ENCODE assay signal across 16 mouse cellular contexts in the genomic region with DNA sequence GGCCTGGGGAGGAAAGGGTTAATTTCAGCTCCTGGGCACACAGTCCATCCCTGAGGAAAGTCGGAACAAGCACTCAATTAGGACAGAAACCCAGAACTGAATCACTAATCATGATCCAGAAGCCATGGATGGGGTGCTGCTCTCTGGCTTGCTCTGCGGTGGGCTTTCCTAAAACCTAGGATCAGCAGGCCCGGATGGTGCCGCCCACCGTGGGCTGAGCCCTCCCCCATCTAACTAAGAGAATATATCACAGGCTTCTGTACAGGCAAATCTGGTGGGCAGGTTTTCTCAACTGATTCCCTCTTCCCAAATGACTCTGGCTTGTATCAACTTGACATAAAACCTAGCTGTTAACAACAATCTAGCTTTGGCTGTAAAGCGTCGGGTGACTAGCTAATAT. TPM values are rescaled to one million over a fixed set of nuclear protein-coding genes. Genes with fewer than 3 reads are reported as not detected.
DNase-seq lines count a peak whose midpoint lies in the region; ATAC-seq and TF ChIP-seq lines count a peak whose summit lies in the region.
"Had no signal": no experiment of that assay in that cellular context is flagged by ENCODE, and none has a peak within 500 bp of the region (broad histone marks: within the 10 kb centered on the region; RNA-seq: fewer than 3 reads in every experiment).

No protein-coding gene starts in this region.

- H3K79me2 ChIP-seq in C2C12 (ENCODE audit: control insufficient read depth, insufficient read depth): no peaks in the 10 kb centered on the region

- no peaks in the 10 kb centered on the region for H3K79me3 ChIP-seq in C2C12 (ENCODE audit: low read depth)

- WGBS in heart, embryonic 16.5 days: 46% methylated on average over 7 of the region's 7 CpGs
- WGBS in heart, embryonic 11.5 days (ENCODE audit: insufficient replicate concordance): 49% methylated on average over 7 of the region's 7 CpGs
- WGBS in limb, embryonic 15.5 days: 26% methylated on average over 7 of the region's 7 CpGs
- 69% methylated on average over 7 of the region's 7 CpGs for WGBS in lung, adult 2 months

- ATAC-seq in heart, embryonic 16.5 days (replicated peaks; ENCODE audit: extremely low read depth, insufficient read depth, low FRiP score): no peak
- no peak for ATAC-seq in heart, embryonic 11.5 days (replicated peaks; ENCODE audit: insufficient number of reproducible peaks, low FRiP score, low TSS enrichment)
- ATAC-seq in limb, embryonic 15.5 days (ENCODE audit: insufficient number of reproducible peaks, low FRiP score, low TSS enrichment, low read depth): no peak

- no peaks in the 10 kb centered on the region for H3K36me3 ChIP-seq in heart, embryonic 16.5 days (ENCODE audit: control insufficient read depth, insufficient read depth)
- no peaks in the 10 kb centered on the region for H3K36me3 ChIP-seq in heart, embryonic 11.5 days (ENCODE audit: control insufficient read depth, insufficient read depth, low read length)
- no peaks in the 10 kb centered on the region for H3K36me3 ChIP-seq in C2C12 (ENCODE audit: control insufficient read depth, insufficient read depth)
- no peaks in the 10 kb centered on the region for H3K36me3 ChIP-seq in limb, embryonic 15.5 days

- no peak overlapping the region for H3K4me3 ChIP-seq in heart, embryonic 16.5 days (ENCODE audit: low read length)
- H3K4me3 ChIP-seq in heart, embryonic 11.5 days (ENCODE audit: low read depth, low read length): no peak overlapping the region
- no peak overlapping the region for H3K4me3 ChIP-seq in C2C12 (ENCODE audit: insufficient read depth, poor library complexity, severe bottlenecking)
- H3K4me3 ChIP-seq in limb, embryonic 15.5 days: no peak overlapping the region
- no peak overlapping the region for H3K4me3 ChIP-seq in lung, adult 2 months (replicated peaks; ENCODE audit: extremely low read depth, low read depth, low read length)
- H3K4me3 ChIP-seq: erythroblast, embryonic 14.5 days; forebrain, embryonic 15.5 days; gastrocnemius, adult 2 months had no signal

- TF ChIP-seq POLR2A in lung, adult 2 months (IDR thresholded peaks at IDR 0.05; ENCODE audit: borderline replicate concordance, extremely low read depth, low read depth, low read length): no peak

- H3K9ac ChIP-seq in heart, embryonic 16.5 days (ENCODE audit: low read length): 0 out of 2 replicates have a peak overlapping the region, but pooled peaks have one; percentile 25
- H3K9ac ChIP-seq in heart, embryonic 11.5 days (ENCODE audit: low read depth, low read length): no peak overlapping the region
- no peak overlapping the region for H3K9ac ChIP-seq in limb, embryonic 15.5 days
- H3K9ac ChIP-seq: forebrain, embryonic 15.5 days; hindbrain, embryonic 14.5 days; liver, embryonic 14.5 days had no signal

- H3K27me3 ChIP-seq in heart, embryonic 16.5 days (ENCODE audit: control insufficient read depth, insufficient read depth, low read length): no peaks in the 10 kb centered on the region
- no peaks in the 10 kb centered on the region for H3K27me3 ChIP-seq in heart, embryonic 11.5 days (ENCODE audit: control insufficient read depth, insufficient read depth, low read length)
- no peaks in the 10 kb centered on the region for H3K27me3 ChIP-seq in C2C12 (ENCODE audit: control insufficient read depth, insufficient read depth, insufficient read length)
- H3K27me3 ChIP-seq in limb, embryonic 15.5 days: no peaks in the 10 kb centered on the region
- H3K27me3 ChIP-seq: forebrain, embryonic 15.5 days had no signal

- H3K9me3 ChIP-seq in heart, embryonic 16.5 days (replicated peaks; ENCODE audit: control insufficient read depth, low read length): peaks cover 4% of the 10 kb centered on the region; the same call in 1 of the 2 replicates
- H3K9me3 ChIP-seq in heart, embryonic 11.5 days (replicated peaks; ENCODE audit: control insufficient read depth, low read length): no peaks in the 10 kb centered on the region; the same call in 1 of the 2 replicates
- no peaks in the 10 kb centered on the region for H3K9me3 ChIP-seq in limb, embryonic 15.5 days

- peak; percentile 29 for DNase-seq in forelimb bud, embryonic 11.5 days (ENCODE audit: low read depth, low spot score)
- DNase-seq in lung, adult 2 months: no peak
- no peak for DNase-seq in right cerebral cortex, postnatal 14 days
- DNase-seq: cerebellum, adult 8-10 months; gastrocnemius, adult 2 months; heart, postnatal 14 days; kidney, adult 8-10 months; midbrain, embryonic 14.5 days had no signal

- no peak overlapping the region for H3K27ac ChIP-seq in heart, embryonic 16.5 days (ENCODE audit: low read length)
- no peak overlapping the region for H3K27ac ChIP-seq in heart, embryonic 11.5 days (ENCODE audit: low read depth, low read length)
- no peak overlapping the region; the same call in 1 of the 2 replicates for H3K27ac ChIP-seq in limb, embryonic 15.5 days
- H3K27ac ChIP-seq: forebrain, embryonic 15.5 days; gastrocnemius, adult 2 months; hindbrain, embryonic 14.5 days; liver, embryonic 14.5 days had no signal

- peaks cover 9% of the 10 kb centered on the region for H3K4me1 ChIP-seq in heart, embryonic 16.5 days (ENCODE audit: control insufficient read depth, insufficient read depth, low read length)
- no peaks in the 10 kb centered on the region for H3K4me1 ChIP-seq in heart, embryonic 11.5 days (ENCODE audit: control insufficient read depth, insufficient read depth, low read length)
- H3K4me1 ChIP-seq in limb, embryonic 15.5 days: peaks cover 12% of the 10 kb centered on the region
- no peaks in the 10 kb centered on the region for H3K4me1 ChIP-seq in lung, adult 2 months (ENCODE audit: control insufficient read depth, insufficient read depth, low read length)

- peak overlapping the region; percentile 18 for H3ac ChIP-seq in C2C12 (ENCODE audit: control insufficient read depth, insufficient read length, low read depth)

- no peak for TF ChIP-seq CTCF in C2C12 (IDR thresholded peaks at IDR 0.05; ENCODE audit: control insufficient read depth, insufficient read depth, insufficient read length)
- no peak for TF ChIP-seq CTCF in lung, adult 2 months (IDR thresholded peaks at IDR 0.05; ENCODE audit: insufficient read depth, low read length)

- no peak overlapping the region; the same call in 1 of the 2 replicates for H3K4me2 ChIP-seq in heart, embryonic 16.5 days (ENCODE audit: low read depth, low read length)
- H3K4me2 ChIP-seq in heart, embryonic 11.5 days: no peak overlapping the region
- peak overlapping the region; percentile 13; the same call in 1 of the 2 replicates for H3K4me2 ChIP-seq in limb, embryonic 15.5 days
- H3K4me2 ChIP-seq: forebrain, embryonic 15.5 days; hindbrain, embryonic 14.5 days had no signal

TF ChIP-seq in C2C12, 6 proteins besides CTCF, POLR2A, EP300 and RAD21:
- TF ChIP-seq USF1 (IDR thresholded peaks at IDR 0.05; ENCODE audit: low read depth) (no peak), MYOD1 (IDR thresholded peaks at IDR 0.05; ENCODE audit: control insufficient read depth, insufficient read length, low read depth) (no peak), MAX (IDR thresholded peaks at IDR 0.05) (no peak), FOSL1 (IDR thresholded peaks at IDR 0.05; ENCODE audit: insufficient read depth, low read length, poor library complexity, severe bottlenecking) (no peak), MYOG (IDR thresholded peaks at IDR 0.05; ENCODE audit: control insufficient read depth, extremely low read depth, insufficient read length) (no peak), CEBPB (IDR thresholded peaks at IDR 0.05; ENCODE audit: low read depth) (no peak)
TF ChIP-seq in C2C12: peak in this region for 0.

RNA-seq across cellular contexts. Expression of a gene that starts 12.2 kb away (rescaled TPM):
- 1.5 and 2.7 TPM in 2 replicates for polyA plus RNA-seq in heart, embryonic 16.5 days (2015; fragmentation: Nextera tagmentation; extraction: Ambion mirVana)
- polyA plus RNA-seq in heart, embryonic 11.5 days (2014; fragmentation: Nextera tagmentation; extraction: Ambion mirVana): 0.66 and 1.0 TPM in 2 replicates
- 3.8 TPM for polyA plus RNA-seq in C2C12 (2012; fragmentation: generic; extraction: Trizol)
- 3.5 TPM in 2 replicates for polyA plus RNA-seq in limb, embryonic 15.5 days (2015; fragmentation: Nextera tagmentation; extraction: Ambion mirVana)
- polyA plus RNA-seq in lung, adult 2 months (2012; rRNA removed): 0.30 and 0.36 TPM in 2 replicates
- polyA plus RNA-seq: erythroblast, embryonic 14.5 days had no signal

RNA-seq across cellular contexts. Expression of a gene that starts 13.5 kb away (rescaled TPM):
- polyA plus RNA-seq in heart, embryonic 16.5 days (2015; fragmentation: Nextera tagmentation; extraction: Ambion mirVana): 0.89 and 2.4 TPM in 2 replicates
- 0.42 and 0.44 TPM in 2 replicates for polyA plus RNA-seq in heart, embryonic 11.5 days (2014; fragmentation: Nextera tagmentation; extraction: Ambion mirVana)
- 0.12 TPM for polyA plus RNA-seq in C2C12 (2012; fragmentation: generic; extraction: Trizol)
- 0.67 and 0.93 TPM in 2 replicates for polyA plus RNA-seq in limb, embryonic 15.5 days (2015; fragmentation: Nextera tagmentation; extraction: Ambion mirVana)
- 1.8 and 2.2 TPM in 2 replicates for polyA plus RNA-seq in lung, adult 2 months (2012; rRNA removed)
- polyA plus RNA-seq: erythroblast, embryonic 14.5 days had no signal

RNA-seq across cellular contexts. Expression of a gene that starts 30.1 kb away (rescaled TPM):
- 26.9 and 28.5 TPM in 2 replicates for polyA plus RNA-seq in heart, embryonic 16.5 days (2015; fragmentation: Nextera tagmentation; extraction: Ambion mirVana)
- 30.5 and 35.2 TPM in 2 replicates for polyA plus RNA-seq in heart, embryonic 11.5 days (2014; fragmentation: Nextera tagmentation; extraction: Ambion mirVana)
- 15.7 TPM for polyA plus RNA-seq in C2C12 (2012; fragmentation: generic; extraction: Trizol)
- polyA plus RNA-seq in limb, embryonic 15.5 days (2015; fragmentation: Nextera tagmentation; extraction: Ambion mirVana): 26.1 and 27.6 TPM in 2 replicates
- 37.0 and 49.1 TPM in 2 replicates for polyA plus RNA-seq in lung, adult 2 months (2012; rRNA removed)

RNA-seq across cellular contexts. Expression of a gene that starts 30.6 kb away (rescaled TPM):
- 90.4 and 90.5 TPM in 2 replicates for polyA plus RNA-seq in heart, embryonic 16.5 days (2015; fragmentation: Nextera tagmentation; extraction: Ambion mirVana)
- polyA plus RNA-seq in heart, embryonic 11.5 days (2014; fragmentation: Nextera tagmentation; extraction: Ambion mirVana): 121 and 141 TPM in 2 replicates
- 358 TPM for polyA plus RNA-seq in C2C12 (2012; fragmentation: generic; extraction: Trizol)
- 139 and 152 TPM in 2 replicates for polyA plus RNA-seq in limb, embryonic 15.5 days (2015; fragmentation: Nextera tagmentation; extraction: Ambion mirVana)
- 11.5 and 17.2 TPM in 2 replicates for polyA plus RNA-seq in lung, adult 2 months (2012; rRNA removed)

RNA-seq across cellular contexts. Expression of a gene that starts 41.2 kb away (rescaled TPM):
- 9.7 and 11.3 TPM in 2 replicates for polyA plus RNA-seq in heart, embryonic 16.5 days (2015; fragmentation: Nextera tagmentation; extraction: Ambion mirVana)
- 2.8 and 5.0 TPM in 2 replicates for polyA plus RNA-seq in heart, embryonic 11.5 days (2014; fragmentation: Nextera tagmentation; extraction: Ambion mirVana)
- not detected for polyA plus RNA-seq in C2C12 (2012; fragmentation: generic; extraction: Trizol)
- polyA plus RNA-seq in limb, embryonic 15.5 days (2015; fragmentation: Nextera tagmentation; extraction: Ambion mirVana): 1.6 and 2.9 TPM in 2 replicates
- 35.5 and 39.7 TPM in 2 replicates for polyA plus RNA-seq in lung, adult 2 months (2012; rRNA removed)
- polyA plus RNA-seq: erythroblast, embryonic 14.5 days had no signal
